Mouse (Mus musculus) cerebellum, adult 9-11 months (tissue): Measurements from ENCODE around the gene Sh3bgrl2.

Experiments used
- DNase-seq: peaks from one replicate; pipeline ENCODE4 v3.0.0; 2022

Sh3bgrl2 gene

GRCm38 (mm10) chr9:83560670-83561069, 12.5 kb downstream of the Sh3bgrl2 start:
- DNase-seq, result no peak

- DNase-seq, result no peak
These were observed 14.8 kb downstream of the Sh3bgrl2 start for GRCm38 (mm10) chr9:83562889-83563288.

GRCm38 (mm10) chr9:83563808-83564549, 15.9 kb downstream of the Sh3bgrl2 start:
- DNase-seq, result no peak

GRCm38 (mm10) chr9:83564934-83565652, 17.0 kb downstream of the Sh3bgrl2 start:
- DNase-seq, result no peak

GRCm38 (mm10) chr9:83566141-83566540, 18.0 kb downstream of the Sh3bgrl2 start:
- no peak for DNase-seq

GRCm38 (mm10) chr9:83568125-83568524, 20.0 kb downstream of the Sh3bgrl2 start:
- DNase-seq, result no peak

GRCm38 (mm10) chr9:83568937-83569336, 20.8 kb downstream of the Sh3bgrl2 start:
- no peak for DNase-seq

- DNase-seq, result no peak
These were observed 21.8 kb downstream of the Sh3bgrl2 start for GRCm38 (mm10) chr9:83569898-83570297.

- DNase-seq, result no peak
These were observed 23.2 kb downstream of the Sh3bgrl2 start for GRCm38 (mm10) chr9:83571315-83571714.

- no peak for DNase-seq
These were observed 24.2 kb downstream of the Sh3bgrl2 start for GRCm38 (mm10) chr9:83572326-83572725.

- DNase-seq, result no peak
These were observed 24.7 kb downstream of the Sh3bgrl2 start for GRCm38 (mm10) chr9:83572870-83573269.

- no peak for DNase-seq
These were observed 25.5 kb downstream of the Sh3bgrl2 start for GRCm38 (mm10) chr9:83573588-83573987.

- DNase-seq, result no peak
These were observed 27.3 kb downstream of the Sh3bgrl2 start for GRCm38 (mm10) chr9:83575403-83575802.

- no peak for DNase-seq
These were observed 28.0 kb downstream of the Sh3bgrl2 start for GRCm38 (mm10) chr9:83576018-83576688.

GRCm38 (mm10) chr9:83576689-83577057, 28.5 kb downstream of the Sh3bgrl2 start:
- DNase-seq, result no peak

- DNase-seq, result no peak
These were observed 29.1 kb downstream of the Sh3bgrl2 start for GRCm38 (mm10) chr9:83577260-83577659.

- DNase-seq, result no peak
These were observed 30.9 kb downstream of the Sh3bgrl2 start for GRCm38 (mm10) chr9:83579049-83579448.

GRCm38 (mm10) chr9:83582748-83583147, 34.6 kb downstream of the Sh3bgrl2 start:
- DNase-seq, result no peak

GRCm38 (mm10) chr9:83586316-83587050, 38.4 kb downstream of the Sh3bgrl2 start:
- DNase-seq, result no peak

GRCm38 (mm10) chr9:83587116-83587515, 39.0 kb downstream of the Sh3bgrl2 start:
- no peak for DNase-seq

GRCm38 (mm10) chr9:83589063-83589462, 40.9 kb downstream of the Sh3bgrl2 start:
- DNase-seq, result no peak

GRCm38 (mm10) chr9:83589680-83590467, 41.7 kb downstream of the Sh3bgrl2 start:
- DNase-seq, result no peak
